19 mouse cellular contexts compared by ENCODE assay signal in genomic region chr5:102052465-102052864, GRCm38 (mm10). TPM values are rescaled to one million over a fixed set of nuclear protein-coding genes. Genes with fewer than 3 reads are reported as not detected.
DNase-seq lines count a peak whose midpoint lies in the region; ATAC-seq and TF ChIP-seq lines count a peak whose summit lies in the region.
"Had no signal": no experiment of that assay in that cellular context is flagged by ENCODE, and none has a peak within 500 bp of the region (broad histone marks: within the 10 kb centered on the region; RNA-seq: fewer than 3 reads in every experiment).

No protein-coding gene starts in this region.

- H3K4me2 ChIP-seq in kidney, postnatal 0 days (ENCODE audit: low read length), result peak overlapping the region; percentile 33; the same call in 1 of the 2 replicates
- H3K4me2 ChIP-seq in liver, embryonic 12.5 days, result peak overlapping the region; percentile 38
- H3K4me2 ChIP-seq in forebrain, embryonic 16.5 days (ENCODE audit: low read length), result no peak overlapping the region
- H3K4me2 ChIP-seq: heart, embryonic 15.5 days; lung, embryonic 14.5 days had no signal

- WGBS in kidney, postnatal 0 days, result 76% methylated on average over 4 of the region's 4 CpGs
- 69% methylated on average over 4 of the region's 4 CpGs for WGBS in liver, embryonic 12.5 days (ENCODE audit: insufficient replicate concordance)
- 92% methylated on average over 4 of the region's 4 CpGs for WGBS in forebrain, embryonic 16.5 days

- peak overlapping the region; percentile 81 for H3K27ac ChIP-seq in kidney, postnatal 0 days
- H3K27ac ChIP-seq in liver, embryonic 12.5 days, result peak overlapping the region; percentile 49; the same call in 1 of the 2 replicates
- H3K27ac ChIP-seq in forebrain, embryonic 16.5 days (ENCODE audit: low read length), result no peak overlapping the region
- H3K27ac ChIP-seq: embryonic facial prominence, embryonic 10.5 days; heart, adult 2 months; heart, embryonic 15.5 days; midbrain, embryonic 10.5 days had no signal

- no peak for TF ChIP-seq CTCF in kidney, postnatal 0 days (IDR thresholded peaks at IDR 0.05; ENCODE audit: low read depth)

- DNase-seq in kidney, postnatal 0 days (ENCODE audit: low spot score), result no peak
- DNase-seq in kidney, adult 18-20 months, result no peak
- DNase-seq in ZHBTc4 (ENCODE audit: low read depth, low spot score), result peak; percentile 22
- no peak for DNase-seq in frontal cortex, postnatal 10 days (ENCODE audit: low spot score in 2 of 2)
- DNase-seq in layer of hippocampus, postnatal 14 days (ENCODE audit: low spot score in 2 of 2), result no peak
- DNase-seq: cerebellum, adult 8-10 months; gastrocnemius, postnatal 10 days; heart, postnatal 4 days; lung, embryonic 14.5 days; lung, postnatal 36 days; retina, postnatal 1 day had no signal

- H3K9ac ChIP-seq in kidney, postnatal 0 days (ENCODE audit: low read depth, low read length), result no peak overlapping the region
- H3K9ac ChIP-seq in liver, embryonic 12.5 days, result no peak overlapping the region
- no peak overlapping the region for H3K9ac ChIP-seq in forebrain, embryonic 16.5 days (replicated peaks; ENCODE audit: low read depth, low read length)
- H3K9ac ChIP-seq: heart, embryonic 15.5 days; lung, embryonic 14.5 days had no signal

- peaks cover 20% of the 10 kb centered on the region for H3K4me1 ChIP-seq in kidney, postnatal 0 days (replicated peaks; ENCODE audit: insufficient read depth, low read length)
- peaks cover 74% of the 10 kb centered on the region for H3K4me1 ChIP-seq in liver, embryonic 12.5 days
- H3K4me1 ChIP-seq in forebrain, embryonic 16.5 days (replicated peaks; ENCODE audit: control insufficient read depth, insufficient read depth, low read length), result peaks cover 11% of the 10 kb centered on the region; the same call in 1 of the 2 replicates

- H3K9me3 ChIP-seq in kidney, postnatal 0 days (replicated peaks; ENCODE audit: low read length), result no peaks in the 10 kb centered on the region
- H3K9me3 ChIP-seq in liver, embryonic 12.5 days (replicated peaks), result no peaks in the 10 kb centered on the region
- no peaks in the 10 kb centered on the region for H3K9me3 ChIP-seq in forebrain, embryonic 16.5 days (ENCODE audit: control insufficient read depth, low read length)
- H3K9me3 ChIP-seq: embryonic facial prominence, embryonic 10.5 days; heart, embryonic 15.5 days; midbrain, embryonic 10.5 days had no signal

- H3K27me3 ChIP-seq in kidney, postnatal 0 days (ENCODE audit: insufficient read depth, low read length), result no peaks in the 10 kb centered on the region
- no peaks in the 10 kb centered on the region for H3K27me3 ChIP-seq in liver, embryonic 12.5 days (replicated peaks)
- H3K27me3 ChIP-seq in forebrain, embryonic 16.5 days (replicated peaks; ENCODE audit: control insufficient read depth, insufficient read depth, low read length), result no peaks in the 10 kb centered on the region
- H3K27me3 ChIP-seq: heart, embryonic 15.5 days had no signal

- H3K36me3 ChIP-seq in kidney, postnatal 0 days (ENCODE audit: insufficient read depth, low read length), result no peaks in the 10 kb centered on the region
- peaks cover 6% of the 10 kb centered on the region; the same call in 1 of the 2 replicates for H3K36me3 ChIP-seq in liver, embryonic 12.5 days
- no peaks in the 10 kb centered on the region for H3K36me3 ChIP-seq in forebrain, embryonic 16.5 days (ENCODE audit: control insufficient read depth, insufficient read depth)
- H3K36me3 ChIP-seq: G1E; heart, embryonic 15.5 days had no signal

- no peak for ATAC-seq in kidney, postnatal 0 days (replicated peaks; ENCODE audit: low FRiP score, low read depth)
- ATAC-seq in liver, embryonic 12.5 days, result no peak
- ATAC-seq in forebrain, embryonic 16.5 days, result no peak
- ATAC-seq: hindbrain, embryonic 16.5 days had no signal

- H3K4me3 ChIP-seq in kidney, postnatal 0 days (replicated peaks; ENCODE audit: low read depth, low read length), result 0 out of 2 replicates have a peak overlapping the region, but pooled peaks have one; percentile 6
- H3K4me3 ChIP-seq in liver, embryonic 12.5 days, result no peak overlapping the region
- H3K4me3 ChIP-seq in forebrain, embryonic 16.5 days (replicated peaks; ENCODE audit: low read length), result no peak overlapping the region
- H3K4me3 ChIP-seq: embryonic facial prominence, embryonic 10.5 days; heart, adult 2 months; heart, embryonic 15.5 days; midbrain, embryonic 10.5 days had no signal

RNA-seq across cellular contexts. Expression of gene Wdfy3, which starts 17.3 kb away (rescaled TPM):
- polyA plus RNA-seq in kidney, postnatal 0 days (2015; fragmentation: Nextera tagmentation; extraction: Ambion mirVana), result 15.1 and 16.3 TPM in 2 replicates
- polyA plus RNA-seq in liver, embryonic 12.5 days (2016; fragmentation: Nextera tagmentation; extraction: Ambion mirVana), result 7.4 and 7.8 TPM in 2 replicates
- 28.0 TPM in 2 replicates for polyA plus RNA-seq in forebrain, embryonic 16.5 days (2015; fragmentation: Nextera tagmentation; extraction: Ambion mirVana)
- total RNA-seq in layer of hippocampus, postnatal 14 days (2021), result 100 to 1,000 TPM; 109 to 119 TPM
- polyA plus RNA-seq: G1E had no signal
